Mouse (Mus musculus) heart, postnatal 0 days (tissue): ENCODE measurements around the gene Troap.

Source experiments
- CTCF ChIP-seq: IDR thresholded peaks from 2 replicates; pipeline ENCODE4 v1.5.1; 2016; ENCODE audit warnings: antibody characterized with exemption, control low read depth, low read depth
- EP300 ChIP-seq: IDR thresholded peaks from 2 replicates; pipeline ENCODE4 v1.6.1; 2016; ENCODE audit warnings: antibody characterized with exemption, low read depth

GRCm38 (mm10) chr15:99024668-99025314, 49.6 kb upstream of the Troap start:
- TF ChIP-seq CTCF (peak; percentile 70), EP300 (no peak)
